Comparison of ENCODE assay signal across 19 mouse cellular contexts in genomic region chr4:121080395-121080794, GRCm38 (mm10). TPM values are rescaled to one million over a fixed set of nuclear protein-coding genes. Genes with fewer than 3 reads are reported as not detected.
A peak's percentile ranks its signal among the peaks of the same experiment; 100 is the strongest.
DNase-seq lines count a peak whose midpoint lies in the region.
"Had no signal": no experiment of that assay in that cellular context is flagged by ENCODE, and none has a peak within 500 bp of the region (broad histone marks: within the 10 kb centered on the region; RNA-seq: fewer than 3 reads in every experiment).

No protein-coding gene starts in this region.

- intact Hi-C loops in heart, postnatal 14 days (cut with DNase I): no loop called here

- peak; percentile 30 for DNase-seq in heart, adult 11 months
- no peak for DNase-seq in heart, postnatal 14 days
- DNase-seq in A20 (ENCODE audit: low read depth, low spot score) (peak; percentile 47), MN1 (ENCODE audit: low spot score) (peak; percentile 7)
- peak; percentile 9 for DNase-seq in skeletal muscle tissue, adult 2 months (ENCODE audit: low read depth, low spot score)
- no peak for DNase-seq in frontal cortex, postnatal 25 days (ENCODE audit: low spot score in 2 of 2)
- DNase-seq: adrenal gland, postnatal 10 days; B cell, adult 2 months; cerebellum, adult 2 months; cerebellum, postnatal 14 days; embryo, embryonic 11 days; gastrocnemius, postnatal 36 days; heart, adult 18-20 months; heart, postnatal 10 days; kidney, adult 8-10 months had no signal

RNA-seq across cellular contexts. Expression of gene Zmpste24, which starts 17.6 kb away (rescaled TPM):
- total RNA-seq in heart, postnatal 14 days (2021): 10 to 100 TPM; 19.9 to 22.1 TPM

RNA-seq across cellular contexts. Expression of gene Tmco2, which starts 28.6 kb away (rescaled TPM):
- total RNA-seq in heart, postnatal 14 days (2021): not detected
- total RNA-seq: adrenal gland, postnatal 10 days; adrenal gland, postnatal 4 days; common myeloid progenitor, adult 5-6 weeks; gastrocnemius, postnatal 36 days; heart, adult 18-20 months; heart, postnatal 10 days; hematopoietic stem cell, adult 5-6 weeks had no signal

RNA-seq across cellular contexts. Expression of gene Col9a2, which starts 41.2 kb away (rescaled TPM):
- total RNA-seq in heart, postnatal 14 days (2021): under 1 TPM; 0.39 to 0.81 TPM
- total RNA-seq: common myeloid progenitor, adult 5-6 weeks; G1E; hematopoietic stem cell, adult 5-6 weeks had no signal

Comparison
In these comparisons a context has a peak if more than half of its experiments do, and no peak if none do; other contexts are left out.
1. DNase-seq: peak in heart, adult 11 months (single experiment), A20 (single experiment), MN1 (single experiment) and skeletal muscle tissue, adult 2 months (single experiment); none in heart, postnatal 14 days (0 of 2) and frontal cortex, postnatal 25 days (0 of 2).